Mouse (Mus musculus) monocyte, adult 5-6 weeks (primary cell): ENCODE results near the gene Elk1. TPM values are rescaled to one million over a fixed set of nuclear protein-coding genes. Genes with fewer than 3 reads are reported as not detected.

Experiments
- total RNA-seq: library from RNA; stranded (forward); fragments of 200-1000, 200-491, 200-594 nt; gene quantifications from 3 replicates; pipeline ENCODE4 v1.2.3, GENCODE M21; 2017

Elk1 gene
- total RNA-seq, 1 experiment from 2014 or later: 2.9 TPM

Other genes with a start within 250 kb of the Elk1 start
- gene Usp11, start 246.7 kb downstream of the Elk1 start, total RNA-seq: 4.3 to 12.9 TPM (median 5.1 TPM) in 3 replicates
- gene Araf, start 152.8 kb downstream of the Elk1 start, total RNA-seq: 52.9 to 87.7 TPM (median 65.5 TPM) in 3 replicates
- gene Timp1, start 80.4 kb downstream of the Elk1 start, total RNA-seq: not detected in 3 replicates
- gene Syn1, start 29.6 kb downstream of the Elk1 start, total RNA-seq: 0.19 TPM in 1 of 3 replicates, not detected in the others
- 12.6 to 15.5 TPM (median 14.7 TPM) in 3 replicates for gene Cfp, start 19.1 kb downstream of the Elk1 start, total RNA-seq
- gene Uxt, start 11.4 kb upstream of the Elk1 start, total RNA-seq: 23.6 to 31.9 TPM (median 26.4 TPM) in 3 replicates
- 22.5 to 40.9 TPM (median 33.2 TPM) in 3 replicates for gene Zfp182, start 111.7 kb upstream of the Elk1 start, total RNA-seq
- gene Spaca5, start 117.8 kb upstream of the Elk1 start, total RNA-seq: not detected in 3 replicates
- 0.21 to 6.3 TPM in 2 of 3 replicates, not detected in the other for gene Zfp300, start 138.9 kb upstream of the Elk1 start, total RNA-seq
- not detected in 3 replicates for gene Ssxa1, start 165.2 kb upstream of the Elk1 start, total RNA-seq
- not detected in 3 replicates for gene Gm21876, start 225.0 kb upstream of the Elk1 start, total RNA-seq